Comparison of ENCODE assay signal across 23 mouse cellular contexts in genomic region chr15:6726130-6726808, GRCm38 (mm10). TPM values are rescaled to one million over a fixed set of nuclear protein-coding genes. Genes with fewer than 3 reads are reported as not detected.
DNase-seq lines count a peak whose midpoint lies in the region; ATAC-seq and TF ChIP-seq lines count a peak whose summit lies in the region.
"Had no signal": no experiment of that assay in that cellular context is flagged by ENCODE, and none has a peak within 500 bp of the region (broad histone marks: within the 10 kb centered on the region; RNA-seq: fewer than 3 reads in every experiment).

No protein-coding gene starts in this region.

- H3K9me3 ChIP-seq in lung, postnatal 0 days (ENCODE audit: low read length), result no peaks in the 10 kb centered on the region
- H3K9me3 ChIP-seq in stomach, postnatal 0 days (ENCODE audit: control insufficient read depth, low read length), result no peaks in the 10 kb centered on the region
- H3K9me3 ChIP-seq: embryonic facial prominence, embryonic 12.5 days; forebrain, embryonic 13.5 days; heart, embryonic 13.5 days; limb, embryonic 10.5 days had no signal

- WGBS in lung, postnatal 0 days, result 50% methylated on average over 5 of the region's 5 CpGs
- WGBS in stomach, postnatal 0 days, result 40% methylated on average over 5 of the region's 5 CpGs

- POLR2A ChIA-PET in Patski (lab: Charles Lee), result no interaction called here

- no peak overlapping the region for H3K9ac ChIP-seq in lung, postnatal 0 days (replicated peaks; ENCODE audit: low read depth)
- H3K9ac ChIP-seq in stomach, postnatal 0 days (ENCODE audit: low read length), result no peak overlapping the region
- H3K9ac ChIP-seq: embryonic facial prominence, embryonic 12.5 days; forebrain, embryonic 13.5 days; heart, embryonic 13.5 days had no signal

- H3K36me3 ChIP-seq in lung, postnatal 0 days (ENCODE audit: insufficient read depth, low read length), result no peaks in the 10 kb centered on the region
- H3K36me3 ChIP-seq in stomach, postnatal 0 days (ENCODE audit: control insufficient read depth, insufficient read depth, low read length), result no peaks in the 10 kb centered on the region
- H3K36me3 ChIP-seq: embryonic facial prominence, embryonic 12.5 days; heart, embryonic 13.5 days; limb, embryonic 10.5 days had no signal

- intact Hi-C loops in left cerebral cortex, postnatal 25 days (cut with DNase I), result no loop called here

- H3K4me3 ChIP-seq in lung, postnatal 0 days (ENCODE audit: low read depth, low read length), result no peak overlapping the region
- H3K4me3 ChIP-seq in stomach, postnatal 0 days (ENCODE audit: low read depth, low read length), result no peak overlapping the region
- H3K4me3 ChIP-seq: embryonic facial prominence, embryonic 12.5 days; forebrain, embryonic 13.5 days; gastrocnemius, adult 2 months; heart, embryonic 13.5 days; limb, embryonic 10.5 days; myocyte had no signal

- CTCF ChIA-PET in Patski (lab: Charles Lee), result interaction anchor here (1.0 to 1.3 kb wide), 3 partner anchors 9 to 14 kb away, joined by 3 read pairs; no protein-coding TSS in a partner anchor

- no peaks in the 10 kb centered on the region for H3K4me1 ChIP-seq in lung, postnatal 0 days (ENCODE audit: insufficient read depth, low read depth, low read length)
- no peaks in the 10 kb centered on the region; the same call in 1 of the 2 replicates for H3K4me1 ChIP-seq in stomach, postnatal 0 days (replicated peaks; ENCODE audit: control insufficient read depth, insufficient read depth)

- TF ChIP-seq CTCF in lung, postnatal 0 days (IDR thresholded peaks at IDR 0.05), result no peak
- no peak for TF ChIP-seq CTCF in Patski (IDR thresholded peaks at IDR 0.05)
- TF ChIP-seq CTCF in stomach, postnatal 0 days (IDR thresholded peaks at IDR 0.05; ENCODE audit: low read depth), result no peak

- ATAC-seq in lung, postnatal 0 days, result peak; percentile 75
- ATAC-seq in Patski, result peak; percentile 44
- ATAC-seq in inflammation-experienced regulatory T-cells, adult 6 months, result peak; percentile 87
- ATAC-seq in stomach, postnatal 0 days (ENCODE audit: low FRiP score, low TSS enrichment), result 0 out of 2 replicates have a peak, but pooled peaks have one; percentile 75
- ATAC-seq: hindbrain, postnatal 0 days had no signal

- H3K27me3 ChIP-seq in lung, postnatal 0 days (replicated peaks; ENCODE audit: insufficient read depth, low read length), result no peaks in the 10 kb centered on the region
- no peaks in the 10 kb centered on the region for H3K27me3 ChIP-seq in Patski
- no peaks in the 10 kb centered on the region for H3K27me3 ChIP-seq in stomach, postnatal 0 days (ENCODE audit: control insufficient read depth, insufficient read depth, low read length)
- H3K27me3 ChIP-seq: embryonic facial prominence, embryonic 12.5 days; forebrain, embryonic 13.5 days; heart, embryonic 13.5 days had no signal

- in situ Hi-C loops in Patski (cut with MboI; ENCODE audit: low pct_unique_long_range_greater_than_20kb), result no loop called here

- no peak overlapping the region for H3K4me2 ChIP-seq in lung, postnatal 0 days (replicated peaks; ENCODE audit: low read depth, low read length)
- no peak overlapping the region for H3K4me2 ChIP-seq in stomach, postnatal 0 days (replicated peaks; ENCODE audit: low read depth)
- H3K4me2 ChIP-seq: embryonic facial prominence, embryonic 12.5 days; forebrain, embryonic 13.5 days; heart, embryonic 13.5 days had no signal

- H3K27ac ChIP-seq in lung, postnatal 0 days (ENCODE audit: low read length), result peak overlapping the region; percentile 57; the same call in 1 of the 2 replicates
- H3K27ac ChIP-seq in stomach, postnatal 0 days (replicated peaks), result no peak overlapping the region
- H3K27ac ChIP-seq: embryonic facial prominence, embryonic 12.5 days; forebrain, embryonic 13.5 days; gastrocnemius, adult 2 months; heart, embryonic 13.5 days; hindbrain, postnatal 0 days; limb, embryonic 10.5 days had no signal

- peak; percentile 59; the same call in 1 of the 2 replicates for TF ChIP-seq EP300 in lung, postnatal 0 days (IDR thresholded peaks at IDR 0.05)
- no peak for TF ChIP-seq EP300 in stomach, postnatal 0 days (optimal IDR thresholded peaks at IDR 0.05)

- peak; percentile 69 for DNase-seq in lung, postnatal 0 days (ENCODE audit: low spot score)
- no peak for DNase-seq in lung, postnatal 4 days
- DNase-seq in Patski (ENCODE audit: low read depth, low spot score), result no peak
- no peak for DNase-seq in stomach, postnatal 0 days (ENCODE audit: low spot score)
- no peak for DNase-seq in cerebellum, adult 8-10 months
- DNase-seq in left cerebral cortex, postnatal 25 days (ENCODE audit: low spot score in 2 of 2), result no peak
- DNase-seq: cerebellum, adult 11-12 months; cerebellum, postnatal 25 days; gastrocnemius, adult 2 months; heart, postnatal 14 days; kidney, adult 8-10 months; kidney, postnatal 10 days; liver; lung, postnatal 10 days; midbrain, embryonic 14.5 days; right cerebral cortex, postnatal 4 days had no signal

RNA-seq across cellular contexts. Expression of gene Rictor, which starts 18.1 kb away (rescaled TPM):
- 35.5 and 43.7 TPM in 2 replicates for polyA plus RNA-seq in lung, postnatal 0 days (2015; fragmentation: Nextera tagmentation; extraction: Ambion mirVana)
- polyA plus RNA-seq in Patski (2021), result 13.1 TPM
- 10 to 100 TPM; 20.5 to 30.7 (median 28.6) TPM for polyA plus RNA-seq in inflammation-experienced regulatory T-cells, adult 6 months (2017; shearing (Covaris generic))
- polyA plus RNA-seq in stomach, postnatal 0 days (2015; fragmentation: Nextera tagmentation; extraction: Ambion mirVana), result 17.1 and 18.1 TPM in 2 replicates
- total RNA-seq in left cerebral cortex, postnatal 25 days (2021), result 10 to 100 TPM; 40.1 to 41.3 TPM
